Mouse (Mus musculus) gastrocnemius, adult 18-20 months (tissue): ENCODE measurements around the gene Ptpn6. TPM values are rescaled to one million over a fixed set of nuclear protein-coding genes. Genes with fewer than 3 reads are reported as not detected.

Source experiments
- DNase-seq: peaks from one replicate; pipeline ENCODE4 v3.0.0; 2021; ENCODE audit warnings: low spot score
- total RNA-seq, 2 experiments: library from RNA; stranded (reverse); gene quantifications; 2 replicates each; pipeline ENCODE4 v1.2.3; 2021

Ptpn6 gene
- total RNA-seq, 2 experiments from 2014 or later = 0.90 to 1.1 TPM

DNA sequence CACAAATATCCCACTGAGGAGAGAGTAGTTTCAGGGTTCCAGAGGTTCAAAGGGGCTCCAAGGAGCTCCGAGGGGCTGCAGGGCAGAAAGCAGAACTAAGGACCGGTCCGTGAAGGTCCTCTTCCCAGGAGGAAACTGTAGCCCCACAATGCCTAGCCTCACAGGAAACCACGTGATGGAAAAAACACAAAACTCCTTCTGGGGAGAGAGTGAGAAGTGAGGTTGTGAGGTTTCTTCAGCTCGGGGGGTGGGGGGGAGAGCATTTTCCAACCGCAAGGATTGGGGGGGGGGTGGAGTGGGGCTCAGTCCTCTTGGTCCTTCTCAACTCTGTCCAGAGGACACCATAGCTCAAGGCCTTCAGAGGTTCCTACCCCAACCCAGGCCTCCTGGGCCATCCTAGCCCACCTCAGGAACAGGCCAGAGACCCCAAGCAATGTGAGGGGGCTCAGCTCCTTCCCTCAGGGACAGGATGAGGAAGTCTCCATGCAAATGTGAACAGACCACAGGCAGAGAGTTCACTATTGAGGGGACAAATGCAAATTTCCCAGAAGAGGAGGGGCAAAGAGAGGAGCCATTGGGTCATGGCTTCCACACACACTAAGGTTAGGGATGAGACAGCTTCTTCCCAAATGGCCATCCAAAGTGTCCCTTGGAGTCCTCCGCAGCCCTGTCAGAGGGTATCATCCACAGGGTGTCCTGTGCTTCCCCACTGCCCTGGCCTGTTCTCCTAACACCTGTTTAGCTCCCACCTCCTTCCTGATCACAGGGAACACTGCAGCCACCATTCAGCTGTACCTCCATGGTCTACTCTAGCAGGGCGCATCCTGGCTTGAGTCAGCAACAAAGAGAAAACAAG is 8.4 kb downstream of the Ptpn6 start:
- no peak for DNase-seq

- no peak for DNase-seq
These were observed 9.9 kb downstream of the Ptpn6 start for GRCm38 (mm10) chr6:124728621-124729020.

DNA sequence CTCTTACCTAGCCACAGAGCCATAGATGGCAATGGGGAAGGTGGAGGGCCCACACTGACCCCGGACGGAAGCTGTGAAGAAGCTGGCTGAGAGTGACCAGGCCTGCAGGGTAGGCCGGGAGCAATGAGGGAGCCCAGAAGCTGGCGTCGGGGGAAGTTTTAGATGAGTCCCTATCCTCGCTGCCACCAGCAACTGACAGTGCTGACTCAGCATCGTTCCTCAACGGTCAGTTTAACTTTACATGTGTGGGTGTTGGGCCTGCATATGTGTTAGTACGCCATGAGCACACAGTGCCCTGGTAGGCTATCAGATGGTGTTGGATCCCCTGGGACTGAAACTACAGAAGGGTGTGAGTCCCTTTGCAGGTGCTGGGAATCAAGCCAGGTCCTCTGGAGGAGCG is 14.0 kb downstream of the Ptpn6 start:
- DNase-seq = no peak

GRCm38 (mm10) chr6:124723541-124723940 is 15.0 kb downstream of the Ptpn6 start:
- no peak for DNase-seq

DNA sequence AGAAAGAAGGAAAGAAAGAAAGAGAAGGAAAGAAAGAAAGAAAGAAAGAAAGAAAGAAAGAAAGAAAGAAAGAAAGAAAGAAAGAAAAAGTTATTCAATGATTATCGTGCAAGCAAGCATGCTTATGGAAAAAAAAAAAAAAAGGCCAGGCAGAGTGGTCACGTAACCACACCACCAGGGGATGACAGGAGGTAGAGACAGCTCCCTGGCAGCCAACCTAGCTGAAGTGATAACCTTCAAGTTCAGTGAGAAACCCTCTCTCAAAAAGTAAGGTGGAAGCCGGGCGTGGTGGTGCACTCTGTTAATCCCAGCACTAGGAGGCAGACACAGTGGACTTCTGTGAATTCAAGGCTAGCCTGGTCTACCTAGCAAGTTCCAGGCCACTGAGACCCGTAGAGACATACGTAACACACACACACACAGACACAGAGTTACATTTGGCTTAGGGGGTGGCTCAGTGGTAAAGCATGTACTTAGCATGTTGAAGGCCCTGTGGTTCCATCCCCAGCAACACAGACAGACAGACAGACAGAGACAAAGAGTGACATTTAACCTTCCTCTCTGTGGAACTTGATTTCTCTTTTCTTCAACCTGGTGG is 15.5 kb downstream of the Ptpn6 start:
- DNase-seq = no peak

DNA sequence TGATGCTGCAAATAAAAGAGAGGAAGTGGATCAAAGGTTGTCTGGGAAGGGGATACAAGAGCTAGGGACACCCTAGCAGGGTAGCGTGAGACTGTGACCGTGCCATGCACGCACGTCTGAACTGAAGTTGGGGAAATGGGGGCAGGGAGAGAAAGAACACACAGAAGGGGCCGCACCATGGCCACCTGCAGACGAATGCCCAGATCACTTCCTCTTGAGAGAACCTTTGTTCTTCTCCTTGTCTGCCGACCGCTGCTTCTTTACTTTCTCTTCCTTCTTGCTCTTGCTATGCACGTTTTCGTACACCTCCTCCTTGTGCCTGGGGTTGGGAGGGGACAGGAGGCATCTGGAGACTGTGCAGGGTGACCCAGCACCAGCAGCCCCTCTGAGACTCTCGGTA is 17.6 kb downstream of the Ptpn6 start:
- no peak for DNase-seq

DNA sequence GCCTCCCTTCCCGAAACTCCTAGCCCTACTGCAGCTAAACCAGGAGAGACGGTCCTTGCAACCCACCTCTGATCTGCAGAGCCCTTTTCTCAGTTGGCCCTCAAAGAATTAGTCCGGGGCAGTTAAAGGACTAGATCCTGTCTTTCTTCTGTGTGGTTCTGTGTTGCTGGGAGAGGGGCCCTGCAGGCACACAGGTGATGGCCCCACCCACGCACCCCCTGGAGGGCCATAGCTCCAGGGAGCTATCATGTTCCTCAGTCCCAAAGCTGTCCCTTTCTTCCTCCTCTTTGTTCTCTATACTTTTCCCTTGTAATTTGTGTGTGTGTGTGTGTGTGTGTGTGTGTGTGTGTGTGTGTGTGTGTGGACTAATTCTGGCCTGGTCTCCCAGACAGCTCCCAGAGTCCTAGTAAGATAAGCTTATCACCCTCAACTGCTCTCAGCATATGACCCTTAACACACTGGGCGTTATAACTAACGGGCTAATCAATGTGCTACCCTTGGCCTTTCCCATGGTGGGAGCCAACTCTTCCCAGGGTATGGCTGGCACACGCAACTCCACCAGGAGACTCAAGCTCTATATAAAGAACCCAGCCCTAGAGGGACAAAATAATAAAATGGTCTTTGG is 19.0 kb downstream of the Ptpn6 start:
- DNase-seq = no peak

DNA sequence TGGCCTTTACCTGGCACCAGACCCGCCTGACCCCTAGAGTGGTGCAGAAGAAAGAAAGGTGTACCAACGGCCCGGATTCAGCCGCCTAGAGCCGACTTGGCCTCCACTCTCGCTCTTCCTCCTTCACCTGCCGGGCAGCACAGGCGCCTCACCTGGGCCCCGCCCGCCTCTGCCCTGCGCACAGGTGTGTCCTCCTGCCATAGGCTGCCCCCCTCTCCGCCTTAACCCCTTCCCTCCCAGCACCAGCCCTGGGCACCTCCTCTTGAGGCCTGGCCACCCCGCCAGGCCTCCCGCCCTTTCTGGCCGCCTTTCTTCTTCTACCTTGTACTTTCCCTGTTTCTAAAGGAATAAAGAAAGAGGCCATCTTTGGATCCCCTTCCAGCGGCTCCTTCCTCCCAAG is 19.8 kb downstream of the Ptpn6 start:
- no peak for DNase-seq

DNA sequence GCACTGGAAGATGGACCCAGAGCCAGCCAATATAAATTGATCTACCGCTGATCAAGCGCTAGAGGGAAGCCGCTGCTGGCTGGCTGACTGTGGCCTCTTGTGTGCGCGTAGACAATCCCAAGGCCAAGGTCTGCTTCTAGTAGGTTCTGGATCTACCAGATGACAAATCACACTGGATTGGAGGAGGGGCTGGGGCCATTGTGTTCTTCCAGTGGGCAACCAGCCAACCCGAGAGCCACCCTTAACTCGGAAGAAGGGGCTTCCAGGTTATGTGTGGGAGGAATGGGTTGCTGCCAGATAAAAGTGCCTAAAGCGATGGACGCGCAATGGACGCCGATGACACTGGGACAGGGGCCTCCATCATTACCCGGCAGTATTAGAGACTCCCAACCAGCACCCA is 20.5 kb downstream of the Ptpn6 start:
- DNase-seq = no peak

DNA sequence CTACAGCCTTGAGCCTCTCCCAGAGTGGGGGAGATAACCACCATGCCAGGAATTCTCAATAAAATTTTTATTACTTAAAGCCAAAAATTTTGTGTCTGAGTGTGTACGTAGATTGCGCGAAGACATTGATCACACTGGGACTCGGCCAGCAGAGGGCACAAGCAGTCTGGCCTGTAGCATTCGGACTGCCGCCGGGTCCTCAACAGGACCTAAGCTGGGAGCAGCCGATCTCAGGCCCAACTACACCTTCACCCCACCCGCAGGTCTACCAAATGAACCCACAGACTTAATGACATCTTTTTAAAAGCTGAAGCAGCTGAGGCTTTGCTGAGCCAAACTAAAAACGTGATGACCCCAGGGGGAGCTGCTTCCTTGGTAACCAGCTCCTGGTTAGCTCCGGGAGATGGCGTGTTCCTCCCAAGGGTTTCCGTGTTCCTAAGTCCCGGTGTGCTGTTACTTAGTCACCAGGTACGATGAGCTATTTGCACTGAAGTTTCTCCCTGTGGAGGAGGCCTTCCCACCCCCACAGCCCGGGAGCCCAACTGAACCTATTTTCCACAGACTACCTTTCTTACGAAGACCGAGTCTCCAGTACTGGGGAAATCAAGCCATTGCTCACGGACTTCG is 21.5 kb downstream of the Ptpn6 start:
- DNase-seq = no peak

DNA sequence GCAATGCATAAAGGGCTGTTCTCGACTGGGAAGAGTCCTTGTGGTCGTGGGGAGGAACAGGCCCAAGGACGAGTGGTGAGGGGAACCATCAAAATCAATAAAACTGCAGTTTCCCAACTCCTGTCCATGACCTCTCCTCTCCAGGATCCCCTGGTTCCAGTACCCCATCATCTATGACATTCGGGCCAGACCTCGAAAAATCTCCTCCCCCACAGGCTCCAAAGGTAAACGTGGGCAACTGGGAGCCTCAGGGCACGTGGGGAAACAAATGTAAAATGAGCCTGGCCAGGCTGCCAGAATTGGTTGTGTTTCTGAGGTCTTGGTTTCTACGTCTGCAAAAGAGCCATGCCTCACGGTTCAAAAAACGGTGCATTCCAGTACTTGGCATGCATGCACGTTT is 25.6 kb downstream of the Ptpn6 start:
- DNase-seq = no peak

DNA sequence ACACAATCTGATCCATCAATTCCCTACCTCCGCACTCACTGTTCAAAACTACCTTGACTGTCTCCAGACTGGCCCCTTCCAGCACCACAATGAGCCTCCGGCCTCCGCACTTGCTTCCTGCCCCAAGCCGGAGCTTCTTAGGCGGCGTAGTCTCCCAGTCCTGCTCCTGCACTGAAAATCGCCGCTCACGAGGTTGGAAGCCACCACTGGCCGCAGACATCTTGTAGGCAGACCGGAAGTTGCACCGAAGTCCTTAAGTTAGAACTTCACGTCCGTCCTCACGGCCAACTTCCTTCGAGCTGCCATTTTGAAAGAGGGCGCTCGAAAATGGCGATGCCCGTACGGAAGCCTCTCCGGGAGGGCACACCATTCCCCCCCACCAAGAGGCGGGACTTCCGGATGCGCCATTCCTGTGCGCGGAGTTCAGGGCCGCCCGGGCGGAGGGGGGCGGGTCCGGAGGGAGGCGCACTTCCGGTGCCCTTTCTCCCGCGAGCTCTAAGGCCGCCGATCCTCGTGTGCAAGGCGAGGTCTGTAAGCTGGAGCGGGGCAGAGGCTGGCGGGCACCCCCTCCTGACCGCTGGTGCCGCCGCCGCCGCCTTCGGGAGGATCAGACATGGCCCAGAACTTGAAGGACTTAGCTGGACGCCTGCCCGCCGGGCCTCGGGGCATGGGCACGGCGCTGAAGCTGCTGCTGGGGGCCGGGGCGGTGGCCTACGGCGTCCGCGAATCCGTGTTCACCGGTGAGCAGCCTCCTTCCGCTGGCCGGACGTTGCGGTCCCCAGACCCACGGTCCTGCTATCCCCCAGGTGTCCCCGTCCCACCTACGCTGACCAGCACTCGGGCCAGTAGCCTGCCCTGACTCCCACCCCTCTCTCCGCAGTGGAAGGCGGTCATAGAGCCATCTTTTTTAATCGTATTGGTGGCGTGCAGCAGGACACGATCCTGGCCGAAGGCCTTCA is 26.4 kb downstream of the Ptpn6 start, which contains the start of the genes Emg1 and Phb2:
Gene Emg1 (minus strand): TSS at position 355 of the 959 bp plus-strand sequence.
Gene Phb2 (plus strand): TSS at position 513 of the 959 bp plus-strand sequence.
- DNase-seq = peak; percentile 98

- no peak for DNase-seq
These were observed 30.1 kb downstream of the Ptpn6 start for GRCm38 (mm10) chr6:124708289-124708889.

DNA sequence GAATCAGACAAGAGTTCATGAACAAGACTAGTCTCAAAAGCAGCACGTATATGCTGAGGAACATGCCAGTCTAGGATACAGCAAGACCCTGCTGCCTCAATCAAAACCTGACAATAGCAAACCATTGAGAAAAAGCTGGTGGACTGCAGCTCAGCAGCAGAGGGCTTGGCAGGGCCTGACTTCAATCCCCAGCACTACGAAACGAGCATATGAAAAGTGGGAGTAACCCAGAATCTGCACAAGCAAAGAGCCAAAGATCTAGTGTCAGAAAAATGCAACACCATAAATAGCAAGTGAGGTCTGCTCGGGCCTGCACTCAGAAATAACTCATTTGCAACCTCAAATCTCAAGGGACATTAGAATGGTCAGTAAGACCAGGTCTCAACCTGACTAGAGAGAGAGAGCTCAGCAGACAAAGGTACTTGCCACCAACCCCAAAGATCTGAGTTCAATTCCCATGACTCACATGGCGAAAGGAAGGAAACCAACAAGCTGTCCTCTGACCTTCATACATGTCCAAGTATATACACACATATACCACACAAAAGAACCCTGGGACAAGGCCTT is 32.4 kb downstream of the Ptpn6 start:
- no peak for DNase-seq

DNA sequence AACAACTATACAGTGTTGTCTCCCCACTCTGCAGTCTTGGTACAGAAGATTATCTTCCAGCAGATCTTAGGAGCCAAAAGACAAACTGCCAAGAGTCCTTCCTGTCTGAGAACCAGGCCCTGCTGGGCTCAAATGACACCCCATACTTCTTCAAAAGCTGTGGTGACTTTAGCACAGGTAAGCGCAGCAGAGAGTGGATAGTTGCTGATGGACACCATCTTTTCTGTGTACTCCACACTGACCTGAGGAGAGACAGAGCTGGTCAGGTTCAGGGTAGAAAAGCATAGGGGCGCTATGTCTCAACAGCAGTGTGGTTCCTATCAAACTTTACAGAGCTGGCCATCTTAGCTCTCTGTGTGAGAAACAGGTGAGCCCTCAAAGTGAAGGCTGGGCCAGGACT is 34.1 kb downstream of the Ptpn6 start:
- DNase-seq = no peak

GRCm38 (mm10) chr6:124703789-124704188 is 34.7 kb downstream of the Ptpn6 start:
- DNase-seq = no peak

DNA sequence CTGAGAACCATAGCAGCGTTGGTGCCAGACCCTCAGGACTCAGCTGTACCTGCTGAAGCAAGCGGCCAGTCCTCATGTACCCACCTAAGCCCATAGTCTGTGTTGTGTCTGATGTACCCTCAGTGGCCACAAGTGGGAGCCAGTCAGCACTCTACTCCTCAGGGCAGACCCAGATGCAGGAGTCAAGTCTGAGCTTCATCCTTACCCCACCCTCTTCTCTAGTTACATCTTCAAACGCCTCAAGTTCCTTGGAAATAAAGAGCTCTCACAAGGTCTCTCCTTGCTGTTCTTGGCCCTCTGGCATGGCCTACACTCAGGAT is 35.8 kb downstream of the Ptpn6 start:
- DNase-seq = peak; percentile 66

GRCm38 (mm10) chr6:124702102-124702783 is 36.3 kb downstream of the Ptpn6 start:
- no peak for DNase-seq

DNA sequence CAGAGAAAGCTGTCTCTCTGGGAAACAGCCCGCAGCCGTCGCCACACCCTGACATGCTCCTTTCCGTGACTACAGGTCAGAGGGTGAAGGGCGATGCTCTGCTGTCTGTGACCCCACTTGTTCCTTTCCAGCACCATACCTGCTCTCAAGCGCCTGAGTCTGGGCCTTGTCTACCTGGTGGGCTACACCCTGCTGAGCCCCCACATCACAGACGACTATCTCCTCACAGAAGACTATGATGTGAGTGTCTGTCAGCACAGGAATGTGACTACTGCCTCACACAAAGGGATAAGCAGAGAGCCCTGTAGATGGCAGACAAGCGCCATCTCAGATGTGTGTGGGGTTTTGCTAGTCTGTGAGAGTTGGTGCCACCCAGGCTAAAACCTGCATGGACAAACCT is 37.2 kb downstream of the Ptpn6 start:
- DNase-seq = no peak
